Mouse (Mus musculus) stomach, embryonic 16.5 days (tissue): ENCODE results near the gene Cd79b. TPM values are rescaled to one million over a fixed set of nuclear protein-coding genes. Genes with fewer than 3 reads are reported as not detected.

Experiments used
- ATAC-seq: fragments of 200-750 bp; cut with Nextera tagmentation; 2 replicates; pipeline ENCODE4 v1.8.0; 2017; ENCODE audit warnings: moderate number of reproducible peaks, moderate TSS enrichment; ENCODE audit not compliant: insufficient read depth, low FRiP score
- H3K27ac ChIP-seq: fragments of 300-500 bp; sonication (generic); 2 replicates; pipeline ENCODE4 v1.5.1; 2014; ENCODE audit warnings: low read length
- H3K27me3 ChIP-seq: fragments of 300-500 bp; sonication (generic); 2 replicates; pipeline ENCODE4 v1.6.1; 2014; ENCODE audit warnings: low read length, control low read depth, mixed read lengths; ENCODE audit not compliant: control insufficient read depth, insufficient read depth
- H3K36me3 ChIP-seq: fragments of 300-500 bp; sonication (generic); 2 replicates; pipeline ENCODE4 v1.6.1; 2014; ENCODE audit warnings: low read length; ENCODE audit not compliant: control insufficient read depth, insufficient read depth
- H3K4me1 ChIP-seq: fragments of 300-500 bp; sonication (generic); 2 replicates; pipeline ENCODE4 v1.6.1; 2014; ENCODE audit warnings: low read length, control low read depth, mixed read lengths; ENCODE audit not compliant: control insufficient read depth, insufficient read depth
- H3K4me2 ChIP-seq: fragments of 300-500 bp; sonication (generic); 2 replicates; pipeline ENCODE4 v1.6.1; 2014; ENCODE audit warnings: low read depth, low read length, mixed read lengths
- H3K4me3 ChIP-seq: fragments of 300-500 bp; sonication (generic); replicated peaks from 2 replicates; pipeline ENCODE4 v1.5.1; 2014; ENCODE audit warnings: mild to moderate bottlenecking, low read length
- H3K9ac ChIP-seq: fragments of 300-500 bp; sonication (generic); 2 replicates; pipeline ENCODE4 v1.6.1; 2014; ENCODE audit warnings: low read length
- H3K9me3 ChIP-seq: fragments of 300-500 bp; sonication (generic); replicated peaks from 2 replicates; pipeline ENCODE4 v1.6.1; 2016; ENCODE audit warnings: low read length, control low read depth; ENCODE audit not compliant: control insufficient read depth
- WGBS: fragments of 180-500 bp; shearing (Covaris S2); extraction: QIAGEN DNeasy Blood & Tissue Kit; methylation state at CpG from one replicate; pipeline ENCODE4 v1.1.7; 2014; 5-methylcytosine and 5-hydroxymethylcytosine counted together
- polyA plus RNA-seq: library from polyadenylated mRNA; unstranded; fragments of >200 nt; fragmentation: Nextera tagmentation; extraction: Ambion mirVana; gene quantifications from 2 replicates; pipeline ENCODE4 v1.2.1, GENCODE M21; 2015

Gene Cd79b
- polyA plus RNA-seq, 1 experiment from 2014 or later, result 3.6 TPM

DNA sequence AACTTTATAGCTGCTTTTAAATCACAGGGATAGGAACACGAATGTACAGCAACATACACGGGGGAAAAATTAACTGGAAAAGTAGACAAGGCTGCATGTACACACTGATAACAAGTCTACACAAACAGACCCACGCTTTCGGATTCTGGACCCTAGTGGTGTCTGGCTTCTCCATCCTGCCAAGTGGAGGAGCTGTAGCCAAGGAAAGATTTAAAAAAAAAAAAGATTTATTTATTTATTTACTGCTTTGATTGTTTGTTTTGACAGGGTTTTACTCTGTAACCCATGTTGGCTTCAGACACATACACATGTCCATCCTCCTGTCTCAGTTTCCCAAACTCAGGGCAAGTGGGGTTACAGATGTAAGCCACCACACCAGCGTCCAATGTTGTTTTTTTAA lies 7.1 kb downstream of the Cd79b start:
- Histone ChIP-seq H3K36me3 (no peaks in the 10 kb centered on the region), H3K27ac (no peak overlapping the region), H3K9me3 (no peaks in the 10 kb centered on the region), H3K4me3 (no peak overlapping the region), H3K27me3 (no peaks in the 10 kb centered on the region), H3K4me2 (no peak overlapping the region), H3K4me1 (no peaks in the 10 kb centered on the region), H3K9ac (no peak overlapping the region)
- WGBS, result 59% methylated on average over 5 of the region's 5 CpGs
- no peak for ATAC-seq

DNA sequence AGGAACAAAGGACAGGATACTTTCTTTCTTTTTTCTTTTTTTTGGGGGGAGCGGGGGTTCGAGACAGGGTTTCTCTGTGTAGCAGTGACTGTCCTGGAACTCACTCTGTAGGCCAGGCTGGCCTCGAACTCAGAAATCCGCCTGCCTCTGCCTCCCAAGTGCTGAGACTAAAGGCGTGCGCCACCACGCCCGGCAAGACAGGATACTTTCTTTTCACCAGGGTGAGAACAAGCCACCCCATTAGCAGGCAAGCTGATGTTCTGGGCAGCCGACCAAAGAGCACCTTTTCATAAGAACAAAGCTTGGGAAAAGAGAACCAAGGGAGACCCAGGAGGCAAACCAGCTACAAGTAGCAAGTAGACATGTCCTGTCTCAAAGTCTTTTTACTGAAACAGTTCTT lies 7.8 kb downstream of the Cd79b start:
- Histone ChIP-seq H3K27me3 (no peaks in the 10 kb centered on the region), H3K9me3 (no peaks in the 10 kb centered on the region), H3K4me1 (no peaks in the 10 kb centered on the region), H3K27ac (no peak overlapping the region), H3K4me3 (no peak overlapping the region), H3K4me2 (no peak overlapping the region), H3K9ac (no peak overlapping the region), H3K36me3 (no peaks in the 10 kb centered on the region)
- 80% methylated on average over 9 of the region's 9 CpGs for WGBS
- ATAC-seq, result no peak

DNA sequence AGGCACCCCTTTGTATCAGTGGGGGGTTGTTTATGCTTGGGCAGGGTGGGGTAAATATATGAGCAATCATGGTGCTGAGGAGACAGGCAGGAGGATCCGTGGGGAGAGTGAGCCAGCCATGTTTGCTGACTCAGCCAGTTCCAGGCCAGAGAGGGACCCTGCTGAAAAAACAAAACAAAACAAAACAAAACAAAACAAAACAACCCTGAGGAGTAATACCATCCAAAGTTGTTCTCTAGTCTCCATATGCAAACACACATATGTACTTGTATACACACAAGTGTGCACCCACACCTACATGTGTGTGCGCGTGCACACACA lies 8.5 kb downstream of the Cd79b start:
- Histone ChIP-seq H3K4me2 (no peak overlapping the region), H3K27ac (no peak overlapping the region), H3K36me3 (no peaks in the 10 kb centered on the region), H3K9ac (no peak overlapping the region), H3K9me3 (no peaks in the 10 kb centered on the region), H3K4me1 (no peaks in the 10 kb centered on the region), H3K4me3 (no peak overlapping the region), H3K27me3 (no peaks in the 10 kb centered on the region)
- no peak for ATAC-seq
- WGBS, result 74% methylated on average over 3 of the region's 3 CpGs

DNA sequence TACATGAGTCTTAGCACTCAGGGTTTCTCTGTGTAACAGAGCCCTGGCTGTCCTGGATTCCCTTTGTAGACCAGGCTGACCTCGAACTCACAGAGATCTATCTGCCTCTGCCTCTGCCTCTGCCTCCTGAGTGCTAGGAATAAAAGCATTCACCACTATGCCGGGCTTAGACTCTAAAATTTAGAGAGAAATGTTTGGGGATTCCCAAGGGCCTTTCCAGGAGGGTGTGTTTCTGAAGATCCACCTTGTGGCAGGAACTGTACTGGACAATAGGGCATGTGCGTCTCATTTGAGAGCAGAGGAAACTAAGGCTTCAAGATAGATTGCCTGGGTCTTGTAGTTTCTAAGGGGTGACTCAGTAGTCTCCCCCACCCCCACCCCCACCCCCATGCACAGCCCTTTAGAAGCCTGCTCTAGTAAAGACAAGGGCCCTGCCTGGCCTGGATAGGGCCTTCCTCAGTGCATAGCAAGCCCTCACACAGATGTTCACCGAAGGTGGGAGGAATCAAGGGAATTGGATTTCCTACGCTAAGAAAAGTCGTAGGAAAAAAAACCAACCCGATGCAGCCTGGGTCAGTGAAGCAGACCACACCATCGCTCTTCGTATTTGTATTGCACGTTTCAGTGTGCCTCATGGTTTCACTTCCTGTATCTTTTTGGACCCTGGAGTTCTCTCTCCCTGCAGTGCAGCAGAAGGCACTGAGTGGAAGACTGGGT lies 9.1 kb downstream of the Cd79b start:
- WGBS, result 74% methylated on average over 10 of the region's 10 CpGs
- no peak overlapping the region for H3K4me2 ChIP-seq

DNA sequence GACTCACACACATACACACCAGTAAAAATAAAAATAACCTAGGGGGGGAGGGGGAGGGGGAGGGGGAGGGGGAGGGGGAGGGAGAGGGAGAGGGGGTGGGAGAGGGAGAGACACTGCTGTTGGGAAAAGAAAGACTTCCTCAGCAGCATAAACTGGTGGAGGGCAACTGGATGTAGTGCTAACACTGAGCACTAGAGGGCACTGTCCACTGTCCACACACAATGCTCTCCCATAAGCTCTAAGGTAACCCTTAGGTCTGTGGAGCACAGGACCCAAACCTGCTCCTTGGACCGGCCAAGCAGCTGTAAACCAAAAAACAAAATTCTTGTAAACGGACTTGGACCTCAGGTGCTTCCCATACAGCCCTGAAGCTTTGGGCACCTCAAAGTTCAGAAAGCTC lies 11.9 kb downstream of the Cd79b start:
- WGBS, result 14% methylated on average over 2 of the region's 2 CpGs
- Histone ChIP-seq H3K36me3 (no peaks in the 10 kb centered on the region), H3K4me2 (no peak overlapping the region), H3K9me3 (no peaks in the 10 kb centered on the region), H3K27ac (no peak overlapping the region), H3K4me3 (no peak overlapping the region), H3K4me1 (no peaks in the 10 kb centered on the region), H3K27me3 (no peaks in the 10 kb centered on the region), H3K9ac (no peak overlapping the region)
- no peak for ATAC-seq

More for the DNA sequence above, 9.1 kb downstream of the Cd79b start:
- Histone ChIP-seq H3K9me3 (no peaks in the 10 kb centered on the region), H3K4me3 (no peak overlapping the region), H3K27ac (no peak overlapping the region), H3K4me1 (no peaks in the 10 kb centered on the region), H3K27me3 (no peaks in the 10 kb centered on the region), H3K36me3 (no peaks in the 10 kb centered on the region), H3K9ac (no peak overlapping the region)
- no peak for ATAC-seq

DNA sequence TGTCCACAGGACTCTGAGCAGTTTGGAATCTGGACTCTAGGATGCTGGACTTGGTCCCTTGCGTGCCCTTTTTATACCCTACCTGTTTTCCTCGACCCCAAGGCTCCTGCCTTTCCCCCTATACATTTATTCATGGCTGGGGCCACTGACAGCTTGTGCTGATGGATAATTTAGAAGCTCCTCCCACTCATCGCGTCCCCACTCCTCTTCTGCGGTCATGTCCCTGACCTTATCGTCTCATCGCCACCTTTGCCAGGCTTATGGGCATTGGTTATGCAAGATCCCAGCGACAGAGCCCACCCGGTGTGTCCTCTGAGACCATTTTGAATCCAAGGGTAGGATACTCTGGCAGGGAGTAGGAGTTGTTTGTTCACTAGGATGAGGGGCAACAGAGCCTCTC lies 12.8 kb downstream of the Cd79b start, which contains the start of gene Gh:
Gh (minus strand) TSS at position 101 of the 400 bp plus-strand sequence.
- no peaks in the 10 kb centered on the region for H3K36me3 ChIP-seq
- H3K4me2 ChIP-seq, result no peak within 1 kb of the TSS
- no peaks in the 10 kb centered on the region for H3K27me3 ChIP-seq
- no peak within 1 kb of the TSS for H3K9ac ChIP-seq
- WGBS, result 82% methylated on average over 9 of the region's 9 CpGs
- H3K9me3 ChIP-seq, result no peaks in the 10 kb centered on the region
- no peaks in the 10 kb centered on the region for H3K4me1 ChIP-seq
- no peak within 1 kb of the TSS for H3K27ac ChIP-seq
- H3K4me3 ChIP-seq, result no peak within 1 kb of the TSS
- no peak for ATAC-seq

DNA sequence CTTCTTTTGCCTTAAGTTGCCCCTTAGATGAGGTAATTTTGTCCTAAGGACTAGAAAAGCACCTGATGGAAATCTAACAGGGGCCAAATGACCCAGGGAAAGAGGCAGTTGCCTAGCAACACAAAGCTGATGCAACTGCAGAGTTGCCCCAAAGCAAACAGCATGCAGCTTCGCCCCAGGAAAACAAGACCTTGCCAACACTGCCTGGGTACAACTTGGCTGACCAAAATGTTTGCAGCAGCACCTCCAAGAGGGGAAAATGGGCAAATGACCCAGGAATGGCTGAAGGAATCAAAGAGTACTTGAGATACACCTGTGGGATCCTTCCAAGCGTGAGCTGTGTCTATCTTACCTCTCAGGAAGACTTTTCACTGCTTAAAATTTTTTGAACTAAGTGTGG lies 22.7 kb downstream of the Cd79b start:
- no peak for ATAC-seq
- H3K27me3 ChIP-seq, result no peaks in the 10 kb centered on the region
- H3K9ac ChIP-seq, result no peak overlapping the region
- WGBS, result 83% methylated on average over 2 of the region's 2 CpGs
- H3K27ac ChIP-seq, result no peak overlapping the region
- no peak overlapping the region for H3K4me3 ChIP-seq
- no peaks in the 10 kb centered on the region for H3K9me3 ChIP-seq
- H3K4me2 ChIP-seq, result no peak overlapping the region
- peaks cover 7% of the 10 kb centered on the region; the same call in 1 of the 2 replicates for H3K4me1 ChIP-seq
- no peaks in the 10 kb centered on the region for H3K36me3 ChIP-seq

DNA sequence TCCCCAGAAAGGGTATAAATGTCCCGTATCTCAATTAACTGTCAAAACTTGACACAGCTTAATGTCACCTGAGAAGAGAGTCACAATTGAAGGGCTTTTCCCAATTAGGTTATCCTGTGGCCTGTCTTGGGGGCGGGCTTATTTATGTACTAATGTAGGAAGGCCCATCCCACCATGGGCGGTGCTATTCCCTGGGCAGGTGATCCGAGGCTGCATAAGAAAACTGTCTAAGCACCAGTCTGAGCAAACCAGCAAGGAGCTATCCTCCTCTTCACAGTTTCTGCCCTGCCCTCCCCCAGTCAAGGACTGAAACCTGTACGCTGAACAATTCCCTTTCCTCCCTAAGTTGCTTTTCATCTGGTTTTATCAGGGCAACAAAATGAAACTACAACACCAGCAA lies 24.2 kb downstream of the Cd79b start:
- ATAC-seq, result no peak
- Histone ChIP-seq H3K4me3 (no peak overlapping the region), H3K27ac (no peak overlapping the region), H3K9ac (no peak overlapping the region), H3K4me1 (peaks cover 8% of the 10 kb centered on the region; the same call in 1 of the 2 replicates), H3K27me3 (no peaks in the 10 kb centered on the region), H3K4me2 (no peak overlapping the region), H3K36me3 (no peaks in the 10 kb centered on the region), H3K9me3 (no peaks in the 10 kb centered on the region)
- WGBS, result 93% methylated on average over 5 of the region's 5 CpGs

DNA sequence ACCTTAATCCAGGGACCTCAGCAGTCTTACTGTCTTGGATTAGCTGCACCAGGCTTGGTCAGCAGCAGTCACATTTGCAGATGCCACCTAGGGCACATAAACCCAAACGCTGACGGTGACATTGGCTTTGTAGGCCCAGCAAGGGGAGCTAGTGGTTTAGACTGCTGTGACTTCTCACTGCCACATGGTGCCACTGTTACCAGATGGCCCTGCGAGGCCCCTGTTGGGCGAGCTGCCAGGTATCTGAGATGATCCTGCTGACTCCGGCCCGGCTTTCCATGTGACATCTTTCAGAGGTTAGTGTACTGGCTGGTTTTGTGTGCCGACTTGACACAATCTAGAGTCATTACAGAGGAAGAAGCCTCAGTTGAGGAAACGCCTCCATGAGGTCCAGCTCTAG lies 25.2 kb downstream of the Cd79b start:
- WGBS, result 49% methylated on average over 8 of the region's 8 CpGs
- H3K36me3 ChIP-seq, result no peaks in the 10 kb centered on the region
- ATAC-seq, result no peak
- H3K4me3 ChIP-seq, result no peak overlapping the region
- H3K9ac ChIP-seq, result no peak overlapping the region
- no peak overlapping the region for H3K4me2 ChIP-seq
- peaks cover 8% of the 10 kb centered on the region; the same call in 1 of the 2 replicates for H3K4me1 ChIP-seq
- no peaks in the 10 kb centered on the region for H3K27me3 ChIP-seq
- H3K9me3 ChIP-seq, result no peaks in the 10 kb centered on the region
- H3K27ac ChIP-seq, result no peak overlapping the region
